Mouse (Mus musculus): Measurements from ENCODE around the gene Gm20458. TPM values are rescaled to one million over a fixed set of nuclear protein-coding genes. Genes with fewer than 3 reads are reported as not detected.

The Gm20458 gene
- polyA plus RNA-seq, 1 experiment from 2014 or later: 3.0 TPM

DNA sequence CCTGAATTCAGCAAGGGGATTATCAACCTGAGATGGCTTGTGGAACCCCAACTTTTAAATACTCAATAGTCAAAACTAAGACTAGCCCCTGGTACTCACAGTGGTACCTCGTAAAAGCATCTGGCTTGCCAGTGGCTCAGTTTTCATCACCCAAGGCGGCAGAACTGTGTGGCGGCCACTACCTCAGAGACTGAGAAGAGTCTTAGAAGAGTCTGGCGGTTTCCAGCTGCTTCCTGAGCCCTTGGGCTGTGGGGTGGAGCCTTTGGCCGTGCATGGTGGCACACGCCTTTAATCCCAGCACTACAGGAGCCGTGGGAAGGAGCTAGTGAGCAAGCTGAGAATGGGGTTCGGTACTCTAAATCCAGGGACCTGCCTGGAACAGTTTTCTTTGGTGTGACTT is 61.5 kb downstream of the Gm20458 start:
- H3K9me3 ChIP-seq (ENCODE audit: control insufficient read depth, low read length): no peaks in the 10 kb centered on the region
- no peak overlapping the region for H3K4me3 ChIP-seq (ENCODE audit: low read depth, low read length)
- H3K27me3 ChIP-seq (ENCODE audit: control insufficient read depth, insufficient read depth, low read length): no peaks in the 10 kb centered on the region
- no peaks in the 10 kb centered on the region for H3K4me1 ChIP-seq (ENCODE audit: control insufficient read depth, insufficient read depth, low read length)
- ATAC-seq (ENCODE audit: low read depth): no peak
- H3K9ac ChIP-seq (replicated peaks; ENCODE audit: low read depth, low read length): no peak overlapping the region
- 35% methylated on average over 8 of the region's 8 CpGs for WGBS
- no peak overlapping the region for H3K4me2 ChIP-seq (ENCODE audit: low read depth, low read length)
- no peaks in the 10 kb centered on the region for H3K36me3 ChIP-seq (ENCODE audit: control insufficient read depth, insufficient read depth, low read length)
- H3K27ac ChIP-seq (ENCODE audit: low read depth, low read length): no peak overlapping the region

- no peaks in the 10 kb centered on the region for H3K27me3 ChIP-seq (ENCODE audit: control insufficient read depth, insufficient read depth, low read length)
- H3K27ac ChIP-seq (ENCODE audit: low read depth, low read length): no peak overlapping the region
- no peaks in the 10 kb centered on the region for H3K36me3 ChIP-seq (ENCODE audit: control insufficient read depth, insufficient read depth, low read length)
- no peak overlapping the region for H3K4me3 ChIP-seq (ENCODE audit: low read depth, low read length)
- no peaks in the 10 kb centered on the region for H3K4me1 ChIP-seq (ENCODE audit: control insufficient read depth, insufficient read depth, low read length)
- H3K9ac ChIP-seq (replicated peaks; ENCODE audit: low read depth, low read length): no peak overlapping the region
- no peak for ATAC-seq (ENCODE audit: low read depth)
- no peaks in the 10 kb centered on the region for H3K9me3 ChIP-seq (ENCODE audit: control insufficient read depth, low read length)
- 79% methylated on average over 10 of the region's 10 CpGs for WGBS
- H3K4me2 ChIP-seq (ENCODE audit: low read depth, low read length): no peak overlapping the region
These were observed 62.6 kb downstream of the Gm20458 start for GRCm38 (mm10) chr2:164523301-164523773.

GRCm38 (mm10) chr2:164528557-164528956 is 67.8 kb downstream of the Gm20458 start:
- Histone ChIP-seq H3K9me3 (ENCODE audit: control insufficient read depth, low read length) (no peaks in the 10 kb centered on the region), H3K9ac (replicated peaks; ENCODE audit: low read depth, low read length) (no peak overlapping the region), H3K27ac (ENCODE audit: low read depth, low read length) (no peak overlapping the region), H3K27me3 (ENCODE audit: control insufficient read depth, insufficient read depth, low read length) (no peaks in the 10 kb centered on the region), H3K4me1 (ENCODE audit: control insufficient read depth, insufficient read depth, low read length) (no peaks in the 10 kb centered on the region), H3K36me3 (ENCODE audit: control insufficient read depth, insufficient read depth, low read length) (no peaks in the 10 kb centered on the region), H3K4me2 (ENCODE audit: low read depth, low read length) (no peak overlapping the region), H3K4me3 (ENCODE audit: low read depth, low read length) (no peak overlapping the region)
- WGBS: 78% methylated on average over 5 of the region's 5 CpGs
- no peak for ATAC-seq (ENCODE audit: low read depth)

DNA sequence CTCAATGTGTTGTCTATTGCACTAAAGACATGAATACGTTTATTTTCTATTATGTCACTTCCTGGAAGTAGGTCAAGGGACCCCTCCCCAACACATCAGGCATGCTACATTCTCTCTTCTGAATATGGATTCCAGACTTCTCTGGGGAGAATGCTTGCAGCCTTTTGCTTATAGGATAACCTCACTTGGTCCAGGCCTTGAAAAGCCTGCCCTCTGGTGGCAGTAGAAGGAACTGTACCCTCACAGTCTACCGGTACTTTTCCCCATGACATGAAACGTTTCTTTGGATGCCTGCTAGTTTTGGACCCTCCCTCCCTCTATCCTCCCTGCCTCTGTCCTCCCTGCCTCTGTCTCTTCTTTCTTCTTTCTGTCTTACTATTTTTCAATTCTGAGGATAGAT is 70.4 kb downstream of the Gm20458 start:
- Histone ChIP-seq H3K27ac (ENCODE audit: low read depth, low read length) (no peak overlapping the region), H3K9me3 (ENCODE audit: control insufficient read depth, low read length) (no peaks in the 10 kb centered on the region), H3K4me3 (ENCODE audit: low read depth, low read length) (no peak overlapping the region), H3K4me2 (ENCODE audit: low read depth, low read length) (no peak overlapping the region), H3K36me3 (ENCODE audit: control insufficient read depth, insufficient read depth, low read length) (no peaks in the 10 kb centered on the region), H3K27me3 (ENCODE audit: control insufficient read depth, insufficient read depth, low read length) (no peaks in the 10 kb centered on the region), H3K4me1 (ENCODE audit: control insufficient read depth, insufficient read depth, low read length) (no peaks in the 10 kb centered on the region), H3K9ac (replicated peaks; ENCODE audit: low read depth, low read length) (no peak overlapping the region)
- WGBS: 6% methylated on average over 3 of the region's 3 CpGs
- no peak for ATAC-seq (ENCODE audit: low read depth)

DNA sequence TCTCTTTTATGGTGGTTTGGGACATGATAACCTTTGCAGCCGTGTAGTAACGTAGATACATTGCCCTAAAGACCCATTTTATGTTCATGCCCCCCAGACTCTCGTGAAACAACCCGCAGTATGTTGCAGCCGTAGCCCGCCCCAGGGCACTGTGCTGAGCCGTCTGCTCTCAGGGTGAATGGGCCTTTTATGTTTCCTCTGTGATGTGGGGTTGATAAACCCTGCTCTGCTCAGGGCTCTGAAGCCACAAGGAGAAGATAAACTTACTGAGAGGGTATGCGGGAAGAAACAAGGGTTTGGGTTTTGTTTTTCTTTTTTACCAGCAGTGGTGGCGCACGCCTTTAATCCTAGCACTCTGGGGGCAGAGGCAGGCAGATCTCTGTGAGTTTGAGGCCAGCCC is 73.5 kb downstream of the Gm20458 start:
- no peak overlapping the region for H3K9ac ChIP-seq (replicated peaks; ENCODE audit: low read depth, low read length)
- ATAC-seq (ENCODE audit: low read depth): no peak
- no peaks in the 10 kb centered on the region for H3K36me3 ChIP-seq (ENCODE audit: control insufficient read depth, insufficient read depth, low read length)
- no peaks in the 10 kb centered on the region for H3K9me3 ChIP-seq (ENCODE audit: control insufficient read depth, low read length)
- no peak overlapping the region for H3K4me2 ChIP-seq (ENCODE audit: low read depth, low read length)
- no peak overlapping the region for H3K4me3 ChIP-seq (ENCODE audit: low read depth, low read length)
- no peaks in the 10 kb centered on the region for H3K4me1 ChIP-seq (ENCODE audit: control insufficient read depth, insufficient read depth, low read length)
- no peaks in the 10 kb centered on the region for H3K27me3 ChIP-seq (ENCODE audit: control insufficient read depth, insufficient read depth, low read length)
- H3K27ac ChIP-seq (ENCODE audit: low read depth, low read length): no peak overlapping the region
- WGBS: 68% methylated on average over 10 of the region's 10 CpGs

DNA sequence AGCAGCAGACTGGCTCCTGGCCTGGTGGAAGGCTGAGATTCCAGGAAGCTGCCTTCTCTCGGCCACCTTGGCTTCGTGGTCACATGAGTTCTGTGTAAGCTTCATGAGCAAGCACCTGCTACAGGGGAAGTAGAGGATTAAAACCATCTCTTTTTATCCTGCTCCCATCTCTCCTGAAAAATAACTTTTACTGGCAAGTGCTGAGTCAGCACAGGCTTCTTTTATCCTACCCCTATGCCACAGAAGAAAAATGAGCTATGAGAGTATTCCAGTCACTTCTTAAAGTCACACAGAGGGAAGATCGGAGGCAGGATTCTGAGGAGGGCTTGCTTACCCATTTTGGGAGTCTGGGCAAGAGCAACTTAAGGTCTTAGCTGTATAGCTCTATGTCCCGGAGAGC is 76.2 kb downstream of the Gm20458 start:
- no peaks in the 10 kb centered on the region for H3K27me3 ChIP-seq (ENCODE audit: control insufficient read depth, insufficient read depth, low read length)
- H3K9me3 ChIP-seq (ENCODE audit: control insufficient read depth, low read length): no peaks in the 10 kb centered on the region
- no peaks in the 10 kb centered on the region for H3K4me1 ChIP-seq (ENCODE audit: control insufficient read depth, insufficient read depth, low read length)
- H3K4me2 ChIP-seq (ENCODE audit: low read depth, low read length): no peak overlapping the region
- no peak overlapping the region for H3K27ac ChIP-seq (ENCODE audit: low read depth, low read length)
- H3K36me3 ChIP-seq (ENCODE audit: control insufficient read depth, insufficient read depth, low read length): no peaks in the 10 kb centered on the region
- WGBS: 87% methylated on average over 4 of the region's 4 CpGs
- no peak for ATAC-seq (ENCODE audit: low read depth)
- no peak overlapping the region for H3K4me3 ChIP-seq (ENCODE audit: low read depth, low read length)
- no peak overlapping the region for H3K9ac ChIP-seq (replicated peaks; ENCODE audit: low read depth, low read length)

Other genes with a start within 250 kb of the Gm20458 start
- gene Wfdc15b, start 239.3 kb upstream of the Gm20458 start, polyA plus RNA-seq (2014; fragmentation: Nextera tagmentation; extraction: Ambion mirVana): not detected in 2 replicates
- not detected in 2 replicates for gene Svs2, start 222.5 kb upstream of the Gm20458 start, polyA plus RNA-seq (2014; fragmentation: Nextera tagmentation; extraction: Ambion mirVana)
- not detected in 2 replicates for gene Svs3b, start 204.3 kb upstream of the Gm20458 start, polyA plus RNA-seq (2014; fragmentation: Nextera tagmentation; extraction: Ambion mirVana)
- not detected in 2 replicates for gene Svs4, start 182.5 kb upstream of the Gm20458 start, polyA plus RNA-seq (2014; fragmentation: Nextera tagmentation; extraction: Ambion mirVana)
- not detected in 2 replicates for gene Svs3a, start 171.7 kb upstream of the Gm20458 start, polyA plus RNA-seq (2014; fragmentation: Nextera tagmentation; extraction: Ambion mirVana)
- gene Svs6, start 144.2 kb upstream of the Gm20458 start, polyA plus RNA-seq (2014; fragmentation: Nextera tagmentation; extraction: Ambion mirVana): not detected in 2 replicates
- not detected in 2 replicates for gene Svs5, start 128.2 kb upstream of the Gm20458 start, polyA plus RNA-seq (2014; fragmentation: Nextera tagmentation; extraction: Ambion mirVana)
- not detected in 2 replicates for gene Slpi, start 71.9 kb upstream of the Gm20458 start, polyA plus RNA-seq (2014; fragmentation: Nextera tagmentation; extraction: Ambion mirVana)
- 0.11 and 0.17 TPM in 2 replicates for gene Rbpjl, start 57.8 kb upstream of the Gm20458 start, polyA plus RNA-seq (2014; fragmentation: Nextera tagmentation; extraction: Ambion mirVana)
- 0.36 and 0.82 TPM in 2 replicates for gene Matn4, start 55.8 kb upstream of the Gm20458 start, polyA plus RNA-seq (2014; fragmentation: Nextera tagmentation; extraction: Ambion mirVana)
- 3.6 and 7.1 TPM in 2 replicates for gene Sdc4, start 17.1 kb upstream of the Gm20458 start, polyA plus RNA-seq (2014; fragmentation: Nextera tagmentation; extraction: Ambion mirVana)
- 88.9 and 96.3 TPM in 2 replicates for gene Sys1, start 4.0 kb upstream of the Gm20458 start, polyA plus RNA-seq (2014; fragmentation: Nextera tagmentation; extraction: Ambion mirVana)
- not detected in 2 replicates for gene Trp53tg5, start 12.8 kb downstream of the Gm20458 start, polyA plus RNA-seq (2014; fragmentation: Nextera tagmentation; extraction: Ambion mirVana)
- gene Dbndd2, start 25.1 kb downstream of the Gm20458 start, polyA plus RNA-seq (2014; fragmentation: Nextera tagmentation; extraction: Ambion mirVana): 13.7 and 15.6 TPM in 2 replicates
- gene Pigt, start 36.6 kb downstream of the Gm20458 start, polyA plus RNA-seq (2014; fragmentation: Nextera tagmentation; extraction: Ambion mirVana): 96.6 and 118 TPM in 2 replicates
- gene Wfdc2, start 101.4 kb downstream of the Gm20458 start, polyA plus RNA-seq (2014; fragmentation: Nextera tagmentation; extraction: Ambion mirVana): 0.76 and 1.4 TPM in 2 replicates
- gene Spint3, start 112.5 kb downstream of the Gm20458 start, polyA plus RNA-seq (2014; fragmentation: Nextera tagmentation; extraction: Ambion mirVana): not detected in 2 replicates
- not detected in 2 replicates for gene Wfdc6a, start 124.5 kb downstream of the Gm20458 start, polyA plus RNA-seq (2014; fragmentation: Nextera tagmentation; extraction: Ambion mirVana)
- not detected in 2 replicates for gene Eppin, start 132.6 kb downstream of the Gm20458 start, polyA plus RNA-seq (2014; fragmentation: Nextera tagmentation; extraction: Ambion mirVana)
- not detected in 2 replicates for gene Wfdc6b, start 152.6 kb downstream of the Gm20458 start, polyA plus RNA-seq (2014; fragmentation: Nextera tagmentation; extraction: Ambion mirVana)
- gene Wfdc8, start 152.7 kb downstream of the Gm20458 start, polyA plus RNA-seq (2014; fragmentation: Nextera tagmentation; extraction: Ambion mirVana): not detected in 2 replicates
- gene Wfdc16, start 177.8 kb downstream of the Gm20458 start, polyA plus RNA-seq (2014; fragmentation: Nextera tagmentation; extraction: Ambion mirVana): not detected in 2 replicates
- not detected in 2 replicates for gene Wfdc10, start 195.1 kb downstream of the Gm20458 start, polyA plus RNA-seq (2014; fragmentation: Nextera tagmentation; extraction: Ambion mirVana)
- not detected in 2 replicates for gene Wfdc9, start 195.6 kb downstream of the Gm20458 start, polyA plus RNA-seq (2014; fragmentation: Nextera tagmentation; extraction: Ambion mirVana)
- not detected in 2 replicates for gene Wfdc11, start 213.1 kb downstream of the Gm20458 start, polyA plus RNA-seq (2014; fragmentation: Nextera tagmentation; extraction: Ambion mirVana)
- not detected in 2 replicates for gene Wfdc13, start 224.1 kb downstream of the Gm20458 start, polyA plus RNA-seq (2014; fragmentation: Nextera tagmentation; extraction: Ambion mirVana)
- not detected in 2 replicates for gene Spint4, start 237.5 kb downstream of the Gm20458 start, polyA plus RNA-seq (2014; fragmentation: Nextera tagmentation; extraction: Ambion mirVana)

Measured in neural tube, embryonic 14.5 days (tissue).